Mouse (Mus musculus) WW6 (cell line): ENCODE results near the gene Dnajc27.

ENCODE experiments used
- DNase-seq: peaks from one replicate; pipeline ENCODE4 v3.0.0-alpha.2; 2013; ENCODE audit warnings: low read depth, low spot score

Dnajc27 gene

DNA sequence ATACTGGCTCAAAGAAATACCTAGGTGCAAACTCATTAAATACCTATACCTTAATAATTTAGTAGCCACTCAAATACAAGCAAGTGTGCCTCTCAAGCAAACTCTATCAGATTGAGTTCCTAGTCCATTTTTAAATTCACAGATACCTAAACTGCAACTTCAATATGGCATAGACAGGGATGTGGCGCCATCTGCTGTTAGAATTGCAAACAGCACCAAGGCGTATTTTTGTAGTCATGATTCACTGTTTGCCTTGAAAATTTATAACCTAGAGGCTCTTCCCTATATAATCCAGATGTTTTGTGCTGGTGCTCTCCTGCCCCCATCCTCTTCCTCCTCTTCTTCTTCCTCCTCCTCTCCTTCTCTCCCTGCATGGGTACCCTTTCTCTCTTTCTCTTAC is 2.1 kb upstream of the Dnajc27 start:
- peak; percentile 40 for DNase-seq

DNA sequence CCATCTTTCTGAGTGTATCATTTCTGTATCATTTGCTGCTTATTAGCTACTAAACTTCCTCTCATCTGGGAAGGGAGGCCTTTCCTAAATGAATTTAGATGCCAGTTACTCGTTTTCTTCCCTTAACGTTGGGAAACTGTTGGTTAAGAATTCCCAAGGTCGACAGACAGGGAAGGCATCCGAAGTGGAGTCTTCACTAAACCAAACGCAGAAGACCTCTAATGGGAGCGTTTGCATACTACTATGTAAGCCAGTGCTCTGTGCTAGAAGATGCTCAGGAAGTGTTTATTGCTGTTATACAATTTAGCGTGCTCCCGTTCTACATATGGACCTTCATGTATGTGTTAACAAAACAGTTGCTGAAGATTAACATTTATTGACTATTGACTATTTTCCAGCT is 1.1 kb downstream of the Dnajc27 start:
- no peak for DNase-seq

DNA sequence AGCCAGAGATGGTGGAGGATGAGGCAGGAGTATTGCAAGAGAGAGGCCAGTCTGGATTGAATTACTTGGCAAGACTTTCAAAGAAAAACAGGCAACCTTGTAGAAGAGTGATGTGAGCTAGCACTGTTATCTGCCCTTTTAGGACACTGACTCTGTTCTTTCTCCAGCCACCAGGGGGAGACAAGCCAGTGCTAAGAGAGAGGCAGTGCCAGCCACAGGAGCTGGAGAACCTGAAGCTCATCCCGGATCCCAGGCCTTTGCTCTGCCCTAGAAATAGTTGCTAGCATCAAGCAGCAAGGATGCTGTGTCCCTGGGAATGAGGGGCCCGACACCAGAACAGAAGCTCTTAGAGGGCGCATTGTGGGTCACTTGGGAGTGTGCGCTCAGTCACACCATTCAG is 25.0 kb downstream of the Dnajc27 start:
- DNase-seq = no peak

DNA sequence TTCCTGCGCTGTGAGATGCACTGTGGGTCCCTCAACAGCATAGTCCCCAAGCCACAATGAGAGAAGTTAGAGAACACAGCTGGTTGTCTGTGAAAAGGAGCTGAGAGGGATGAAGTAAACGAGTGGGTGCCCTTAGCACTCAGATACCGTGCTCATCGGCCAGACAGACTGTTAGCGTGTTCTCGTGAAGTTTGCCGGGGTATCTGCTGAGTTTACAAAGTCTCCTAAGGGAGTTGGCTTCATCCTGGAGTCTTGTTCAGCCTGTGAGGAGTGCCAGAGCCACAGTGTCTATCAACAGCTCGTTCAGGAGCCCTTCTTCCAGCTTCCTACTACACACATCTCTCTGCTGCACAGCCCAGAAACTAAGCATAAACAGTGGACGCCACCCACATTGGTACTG is 33.7 kb downstream of the Dnajc27 start:
- no peak for DNase-seq

DNA sequence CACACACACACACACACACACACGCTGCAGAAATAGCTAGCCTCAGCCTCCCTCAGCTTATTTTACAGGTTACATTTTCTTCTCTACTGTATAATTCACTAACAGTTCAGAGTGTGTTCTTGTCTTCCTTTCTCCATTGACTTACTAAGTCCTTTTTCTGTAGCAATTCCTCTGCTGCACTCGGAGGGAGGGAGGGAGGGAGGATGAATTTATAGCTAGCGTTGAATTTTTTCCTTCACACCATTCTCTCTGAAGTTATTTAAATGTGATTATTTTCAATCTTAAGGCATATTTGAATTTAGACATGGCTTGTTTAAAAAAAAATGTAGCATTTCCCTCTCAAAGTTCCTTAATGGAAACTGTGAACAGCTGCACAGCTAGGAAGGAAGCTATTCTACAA is 34.8 kb downstream of the Dnajc27 start:
- no peak for DNase-seq

DNA sequence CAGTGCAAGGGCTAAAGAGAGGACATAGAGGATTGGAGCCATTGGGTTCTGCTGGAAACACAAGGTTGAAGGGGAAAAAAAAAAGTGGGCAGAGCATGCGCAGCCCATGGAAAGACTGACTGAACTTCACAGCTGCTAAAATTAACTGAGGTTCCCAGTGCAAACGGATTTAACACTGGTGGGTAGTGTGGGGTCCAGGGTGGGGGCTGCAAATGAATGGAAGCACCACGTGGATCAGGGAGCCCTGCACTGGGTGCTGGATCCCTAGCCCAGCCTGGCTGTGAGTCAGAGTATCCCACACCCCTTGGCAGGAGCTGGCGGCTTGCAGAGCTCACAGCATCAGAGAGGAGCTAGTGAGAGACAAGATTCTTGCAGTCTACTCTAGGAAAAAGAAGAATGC is 35.2 kb downstream of the Dnajc27 start:
- DNase-seq = no peak

DNA sequence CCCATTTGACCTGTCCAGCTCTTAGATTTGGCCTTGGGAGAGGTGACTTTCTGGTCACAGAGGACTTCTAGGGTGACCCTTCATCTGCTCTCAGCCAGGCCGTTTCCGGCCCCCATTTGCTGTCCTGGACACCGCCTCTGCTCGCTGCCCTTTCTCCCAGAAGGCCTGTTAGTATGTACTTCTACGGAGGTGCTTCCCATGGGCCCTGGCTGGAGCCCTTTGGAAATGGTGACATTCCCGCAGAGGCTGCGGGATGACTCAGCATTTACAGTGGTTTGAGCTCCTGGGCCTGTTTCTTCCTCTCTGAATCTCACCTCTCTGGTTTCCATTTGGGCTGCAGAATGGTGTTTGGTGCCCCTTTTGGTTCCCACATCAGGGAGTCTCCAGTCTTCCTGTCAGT is 45.0 kb downstream of the Dnajc27 start:
- no peak for DNase-seq

DNA sequence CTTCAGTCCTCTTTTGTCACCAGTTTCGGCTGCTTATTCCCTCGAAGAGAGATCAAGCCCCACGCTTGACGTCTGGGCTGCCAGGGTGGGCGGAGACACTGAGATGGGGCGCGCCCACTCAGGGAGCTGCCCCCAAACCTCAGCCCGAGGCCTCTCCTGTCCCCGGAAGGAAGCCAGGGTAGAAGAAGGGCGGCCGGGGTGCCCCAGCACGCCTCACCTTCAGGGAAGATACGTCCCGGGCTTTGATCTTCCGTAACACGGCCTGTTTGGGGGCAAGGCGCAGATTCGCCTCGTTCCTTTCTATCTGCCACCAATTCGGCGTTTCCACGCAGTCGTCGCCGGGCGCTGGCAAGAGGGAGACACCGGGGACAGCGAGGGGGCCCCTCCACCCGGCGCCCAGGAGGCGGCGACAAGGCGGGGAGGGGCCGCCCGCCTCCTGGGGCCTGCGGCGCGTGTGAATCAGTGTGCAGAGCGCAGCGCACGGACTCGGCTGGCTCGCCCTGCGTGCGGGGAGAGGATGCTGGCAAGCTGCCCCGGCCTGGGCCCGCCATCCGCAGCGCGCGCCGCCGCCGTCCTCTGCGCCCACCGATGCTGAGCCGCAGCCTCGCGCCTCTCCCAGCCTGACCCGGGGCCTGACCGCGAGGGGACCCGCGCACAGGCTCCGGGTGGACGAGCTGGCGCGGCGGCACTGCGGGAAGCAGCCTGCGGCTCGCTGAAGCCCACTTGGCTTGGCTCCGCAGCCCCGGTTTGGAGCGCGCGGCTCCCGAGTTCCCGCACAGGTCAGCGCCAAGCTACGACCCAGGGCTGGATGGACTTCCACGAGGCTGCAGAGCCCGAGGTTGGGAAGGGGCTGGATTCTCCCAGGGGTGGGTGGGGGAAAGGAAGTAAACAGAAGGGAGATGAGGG is 50.8 kb downstream of the Dnajc27 start, which contains the start of gene Adcy3:
Gene Adcy3 (plus strand): TSS at position 163 of the 906 bp plus-strand sequence.
- DNase-seq = no peak

DNA sequence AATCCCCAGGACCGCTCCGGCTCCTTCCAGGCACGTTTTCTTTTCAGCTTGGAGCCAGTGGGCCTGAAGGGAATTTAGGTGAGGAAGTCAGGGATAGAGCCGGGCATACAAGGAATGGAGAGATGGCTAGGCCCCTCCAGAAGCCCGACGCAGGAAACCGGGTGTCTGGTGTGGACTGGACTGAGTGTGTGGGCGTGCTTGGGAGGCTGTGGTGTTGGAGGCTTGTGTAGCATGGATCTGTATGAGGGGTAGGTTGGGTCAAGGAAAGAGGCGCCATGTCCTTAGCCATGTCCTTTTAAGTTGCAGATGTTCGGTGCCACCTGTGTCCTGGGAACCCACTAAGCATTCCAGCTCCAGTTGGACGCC is 51.4 kb downstream of the Dnajc27 start:
- DNase-seq = no peak

DNA sequence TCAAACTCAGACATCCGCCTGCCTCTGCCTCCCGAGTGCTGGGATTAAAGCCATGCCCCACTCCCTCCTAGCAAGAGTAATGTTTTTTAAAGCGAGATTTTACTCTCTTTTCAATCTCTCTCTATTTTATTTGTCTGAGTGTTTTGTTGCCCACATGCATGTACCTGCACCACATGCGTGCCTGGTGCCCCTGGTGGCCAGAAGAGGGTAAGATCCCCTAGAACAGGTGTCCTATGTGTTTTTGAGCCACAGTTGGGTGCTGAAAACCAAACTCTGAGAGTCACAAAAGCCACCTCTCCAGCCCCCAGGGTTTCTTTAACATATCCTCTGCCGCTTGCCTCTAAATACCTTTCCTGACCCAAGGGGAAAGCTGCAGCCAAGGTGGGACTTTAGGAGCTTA is 60.8 kb downstream of the Dnajc27 start:
- no peak for DNase-seq

DNA sequence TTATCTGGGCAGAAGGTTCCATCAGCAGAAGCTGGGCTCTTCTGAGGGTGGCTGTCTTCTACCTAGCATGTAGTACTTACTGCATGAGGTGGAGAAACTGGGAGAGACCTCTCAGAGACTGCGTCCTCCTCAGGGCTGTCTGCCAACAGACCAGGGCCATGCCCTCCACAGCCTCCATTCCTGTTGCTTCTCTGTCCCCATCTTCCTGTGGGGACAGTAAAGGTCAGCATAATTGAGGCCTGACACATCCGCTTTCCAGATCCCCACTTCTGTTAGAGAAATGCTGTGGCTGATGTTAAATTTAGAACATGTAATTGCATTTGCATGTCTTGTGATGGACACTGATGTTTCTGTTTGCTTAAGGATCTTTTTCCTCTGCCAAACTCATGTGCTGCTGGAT is 68.6 kb downstream of the Dnajc27 start:
- DNase-seq = no peak

DNA sequence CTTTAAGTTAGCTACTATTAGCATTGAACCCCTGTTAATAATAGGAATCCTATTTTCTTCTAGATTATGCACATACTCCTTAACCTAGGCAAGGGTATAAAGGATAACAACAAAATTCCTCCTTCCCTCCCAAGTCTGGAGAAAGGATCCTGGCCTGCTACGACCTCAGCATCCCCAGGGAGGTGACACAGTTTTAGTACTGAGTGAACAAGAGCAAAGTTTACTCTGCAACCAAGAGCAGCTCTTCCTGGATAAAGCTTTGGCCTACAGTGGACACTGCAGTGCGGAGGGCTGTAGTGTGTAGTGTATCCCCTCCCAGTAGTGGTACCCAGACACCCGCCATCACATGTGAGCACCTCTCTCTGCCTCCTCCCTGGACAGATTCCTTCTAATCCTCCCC is 69.6 kb downstream of the Dnajc27 start:
- DNase-seq = no peak

DNA sequence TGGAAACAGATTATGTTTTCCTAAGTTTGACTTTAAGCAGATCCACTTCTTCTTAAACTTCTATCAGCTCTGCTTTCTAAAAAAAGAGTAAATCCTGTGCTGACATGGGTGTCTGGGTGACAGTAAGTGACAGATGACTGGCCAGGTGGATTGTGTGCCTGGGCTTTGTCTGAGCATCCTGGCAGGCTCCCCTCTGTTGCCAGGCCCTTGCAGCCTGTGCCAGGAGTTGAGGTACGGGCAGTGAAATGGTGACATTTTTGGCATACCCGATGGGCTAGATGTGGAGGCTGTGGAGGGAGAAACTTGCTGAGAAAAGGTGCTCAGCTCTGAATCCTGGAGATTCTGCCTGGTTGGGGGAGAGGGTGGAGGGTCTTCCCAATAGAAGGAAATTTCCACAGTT is 75.1 kb downstream of the Dnajc27 start:
- DNase-seq = no peak

DNA sequence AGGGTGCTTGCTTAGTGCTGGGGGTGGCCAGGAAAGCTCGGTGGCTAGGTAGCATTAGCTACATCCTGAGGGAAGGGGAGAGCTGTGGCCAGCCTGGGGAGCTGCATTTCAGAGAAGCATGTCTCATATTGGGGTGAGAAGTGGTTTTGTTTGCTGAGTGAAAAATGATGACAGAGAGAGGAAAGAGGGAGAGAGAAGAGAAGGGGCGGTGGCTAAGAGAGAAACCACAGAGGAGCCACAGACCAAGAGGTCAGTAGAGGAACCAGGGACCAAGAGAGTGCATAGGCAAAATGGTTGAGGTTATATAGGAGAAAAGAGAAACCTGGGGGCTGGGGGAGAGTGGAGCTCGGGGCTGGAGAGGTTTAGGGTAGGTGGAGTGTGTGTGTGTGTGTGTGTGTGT is 75.8 kb downstream of the Dnajc27 start:
- DNase-seq = no peak

DNA sequence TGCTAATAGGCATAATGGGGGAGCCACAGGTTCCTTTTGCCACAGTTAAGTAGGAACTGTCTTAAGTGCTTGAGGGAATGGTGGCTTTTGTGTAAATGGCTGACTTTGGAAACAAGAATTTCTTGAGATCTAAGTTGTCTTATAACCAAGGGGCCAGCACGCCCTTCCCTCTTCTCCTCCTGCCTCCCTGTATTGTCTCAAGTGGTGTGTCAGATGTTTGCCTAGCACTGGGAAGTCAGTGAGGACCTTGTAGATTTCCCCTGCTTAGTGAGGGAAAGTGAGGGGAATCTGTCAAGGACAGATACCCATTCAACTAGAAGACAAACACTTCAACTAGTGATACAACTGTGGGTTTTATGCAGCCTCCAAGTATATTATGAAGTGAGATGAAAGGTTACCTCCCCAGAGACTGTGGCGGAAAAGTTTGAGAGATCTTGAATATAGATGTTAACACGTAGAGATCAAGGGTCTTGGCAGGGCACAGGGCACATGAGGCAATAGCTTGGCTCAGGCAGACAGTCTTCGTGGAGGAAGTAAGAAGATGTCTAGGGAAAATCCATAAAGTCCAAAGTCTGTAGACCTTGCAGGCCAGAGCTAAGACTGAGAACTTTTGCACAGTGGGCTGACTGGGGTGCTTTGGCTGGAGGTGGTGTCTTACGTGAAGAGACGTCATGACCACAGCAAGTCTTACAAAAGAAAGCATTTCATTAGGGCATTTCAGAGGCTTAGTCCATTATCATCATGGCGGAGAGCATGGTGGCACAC is 76.7 kb downstream of the Dnajc27 start:
- no peak for DNase-seq
